ENCODE assay signal across 11 mouse cellular contexts in genomic region chr13:54876556-54876955, GRCm38 (mm10).
DNase-seq lines count a peak whose midpoint lies in the region; ATAC-seq and TF ChIP-seq lines count a peak whose summit lies in the region.
"Had no signal": no experiment of that assay in that cellular context is flagged by ENCODE, and none has a peak within 500 bp of the region (broad histone marks: within the 10 kb centered on the region; RNA-seq: fewer than 3 reads in every experiment).

No protein-coding gene starts in this region.

- ATAC-seq in kidney, embryonic 15.5 days (replicated peaks; ENCODE audit: low FRiP score) = no peak
- ATAC-seq: forebrain, embryonic 13.5 days had no signal

- no peak overlapping the region for H3K4me2 ChIP-seq in kidney, embryonic 15.5 days
- H3K4me2 ChIP-seq: embryonic facial prominence, embryonic 12.5 days; forebrain, embryonic 13.5 days had no signal

- H3K9me3 ChIP-seq in kidney, embryonic 15.5 days (replicated peaks) = no peaks in the 10 kb centered on the region
- H3K9me3 ChIP-seq: embryonic facial prominence, embryonic 12.5 days; forebrain, embryonic 13.5 days had no signal

- intact Hi-C loops in gastrocnemius, adult 2 months (cut with DNase I) = no loop called here

- H3K4me3 ChIP-seq in kidney, embryonic 15.5 days (replicated peaks) = no peak overlapping the region
- H3K4me3 ChIP-seq in gastrocnemius, adult 2 months = no peak overlapping the region
- H3K4me3 ChIP-seq: embryonic facial prominence, embryonic 12.5 days; forebrain, embryonic 13.5 days had no signal

- no peak overlapping the region for H3K27ac ChIP-seq in kidney, embryonic 15.5 days
- no peak overlapping the region for H3K27ac ChIP-seq in gastrocnemius, adult 2 months
- H3K27ac ChIP-seq: embryonic facial prominence, embryonic 12.5 days; forebrain, embryonic 13.5 days had no signal

- H3K36me3 ChIP-seq in kidney, embryonic 15.5 days = no peaks in the 10 kb centered on the region
- H3K36me3 ChIP-seq: embryonic facial prominence, embryonic 12.5 days had no signal

- peak; percentile 11 for DNase-seq in kidney, adult 9 months
- DNase-seq in B cell, adult 2 months = peak; percentile 7 to 17
- peak; percentile 31 for DNase-seq in adipocyte (ENCODE audit: low spot score)
- DNase-seq in hindlimb bud, embryonic 11.5 days (ENCODE audit: extremely low spot score, low read depth, low spot score) = peak; percentile 54
- no peak for DNase-seq in gastrocnemius, adult 2 months
- DNase-seq in urinary bladder, postnatal 10 days (ENCODE audit: low spot score) = no peak
- no peak for DNase-seq in frontal cortex, adult 2 months (ENCODE audit: extremely low spot score in 1 of 2, low spot score in 1 of 2)
- DNase-seq: thymus, postnatal 36 days had no signal

- H3K27me3 ChIP-seq in kidney, embryonic 15.5 days = peaks cover 49% of the 10 kb centered on the region

- no peak overlapping the region for H3K9ac ChIP-seq in kidney, embryonic 15.5 days
- H3K9ac ChIP-seq: embryonic facial prominence, embryonic 12.5 days; forebrain, embryonic 13.5 days had no signal

- 32% methylated on average over 8 of the region's 8 CpGs for WGBS in kidney, embryonic 15.5 days

- no peak for TF ChIP-seq CTCF in gastrocnemius, adult 2 months (IDR thresholded peaks at IDR 0.05)

- H3K4me1 ChIP-seq in kidney, embryonic 15.5 days = peaks cover 5% of the 10 kb centered on the region; the same call in 1 of the 2 replicates

Comparison
In these comparisons a context has a peak if more than half of its experiments do, and no peak if none do; other contexts are left out.
1. DNase-seq: peak in kidney, adult 9 months (single experiment), B cell, adult 2 months (2 of 2), adipocyte (single experiment) and hindlimb bud, embryonic 11.5 days (single experiment); none in gastrocnemius, adult 2 months (single experiment), urinary bladder, postnatal 10 days (single experiment) and frontal cortex, adult 2 months (0 of 2).